Mouse (Mus musculus): Measurements from ENCODE around the gene Qpct. TPM values are rescaled to one million over a fixed set of nuclear protein-coding genes. Genes with fewer than 3 reads are reported as not detected.

Qpct gene
- polyA plus RNA-seq, 1 experiment from 2014 or later, result 12.4 TPM

DNA sequence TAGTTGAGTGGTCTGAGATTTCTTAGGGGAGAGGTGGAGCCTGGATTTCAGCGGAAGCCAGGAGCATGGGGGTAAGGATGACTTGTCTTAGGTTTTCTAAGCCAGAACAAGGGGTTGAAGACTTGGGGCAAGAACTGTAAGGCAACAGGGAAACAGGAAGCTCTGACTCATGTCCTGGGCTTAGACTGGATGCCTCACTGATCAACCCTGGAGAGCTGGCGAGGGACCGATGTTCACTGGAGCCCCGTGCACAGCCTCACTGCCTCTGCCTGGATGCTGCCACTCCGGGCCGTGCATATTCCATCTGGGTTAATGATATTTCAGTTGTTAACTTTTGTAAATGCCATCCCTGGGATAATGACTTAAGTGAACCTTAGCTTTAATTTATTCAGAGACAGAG is 84.1 kb downstream of the Qpct start:
- 92% methylated on average over 6 of the region's 6 CpGs for WGBS
- no peak overlapping the region for H3K4me3 ChIP-seq (replicated peaks)
- no peaks in the 10 kb centered on the region for H3K4me1 ChIP-seq (replicated peaks)
- H3K27ac ChIP-seq, result no peak overlapping the region
- H3K4me2 ChIP-seq (replicated peaks), result no peak overlapping the region
- no peak overlapping the region for H3K9ac ChIP-seq
- H3K9me3 ChIP-seq, result no peaks in the 10 kb centered on the region
- no peak for ATAC-seq
- no peaks in the 10 kb centered on the region for H3K27me3 ChIP-seq (replicated peaks)
- no peaks in the 10 kb centered on the region for H3K36me3 ChIP-seq

- Histone ChIP-seq H3K36me3 (no peaks in the 10 kb centered on the region), H3K27ac (no peak overlapping the region), H3K9me3 (no peaks in the 10 kb centered on the region), H3K9ac (no peak overlapping the region), H3K4me2 (replicated peaks) (no peak overlapping the region), H3K4me3 (replicated peaks) (no peak overlapping the region), H3K27me3 (replicated peaks) (no peaks in the 10 kb centered on the region), H3K4me1 (replicated peaks) (no peaks in the 10 kb centered on the region)
- ATAC-seq, result no peak
- WGBS, result 76% methylated on average over 2 of the region's 2 CpGs
These were observed 84.7 kb downstream of the Qpct start for GRCm38 (mm10) chr17:79136401-79136800.

Other genes with a start within 250 kb of the Qpct start
- gene Heatr5b, start 216.5 kb upstream of the Qpct start, polyA plus RNA-seq (2015; fragmentation: Nextera tagmentation; extraction: Ambion mirVana), result 10.0 and 10.7 TPM in 2 replicates
- 50.1 and 51.8 TPM in 2 replicates for gene Gpatch11, start 216.3 kb upstream of the Qpct start, polyA plus RNA-seq (2015; fragmentation: Nextera tagmentation; extraction: Ambion mirVana)
- gene Eif2ak2, start 169.3 kb upstream of the Qpct start, polyA plus RNA-seq (2015; fragmentation: Nextera tagmentation; extraction: Ambion mirVana), result 16.1 and 17.7 TPM in 2 replicates
- 0.08 and 0.11 TPM in 2 replicates for gene Sult6b1, start 144.9 kb upstream of the Qpct start, polyA plus RNA-seq (2015; fragmentation: Nextera tagmentation; extraction: Ambion mirVana)
- 111 and 117 TPM in 2 replicates for gene Cebpzos, start 135.4 kb upstream of the Qpct start, polyA plus RNA-seq (2015; fragmentation: Nextera tagmentation; extraction: Ambion mirVana)
- gene Cebpz, start 114.8 kb upstream of the Qpct start, polyA plus RNA-seq (2015; fragmentation: Nextera tagmentation; extraction: Ambion mirVana), result 54.2 and 65.3 TPM in 2 replicates
- gene Ndufaf7, start 114.8 kb upstream of the Qpct start, polyA plus RNA-seq (2015; fragmentation: Nextera tagmentation; extraction: Ambion mirVana), result 55.2 and 55.9 TPM in 2 replicates
- gene Prkd3, start 31.1 kb upstream of the Qpct start, polyA plus RNA-seq (2015; fragmentation: Nextera tagmentation; extraction: Ambion mirVana), result 26.2 and 30.9 TPM in 2 replicates